Mouse (Mus musculus): Measurements from ENCODE around the gene Efna4. TPM values are rescaled to one million over a fixed set of nuclear protein-coding genes. Genes with fewer than 3 reads are reported as not detected.

Efna4 gene
- polyA plus RNA-seq, 3 experiments from 2014 or later: 0.49 to 0.59 TPM; not detected in 1

DNA sequence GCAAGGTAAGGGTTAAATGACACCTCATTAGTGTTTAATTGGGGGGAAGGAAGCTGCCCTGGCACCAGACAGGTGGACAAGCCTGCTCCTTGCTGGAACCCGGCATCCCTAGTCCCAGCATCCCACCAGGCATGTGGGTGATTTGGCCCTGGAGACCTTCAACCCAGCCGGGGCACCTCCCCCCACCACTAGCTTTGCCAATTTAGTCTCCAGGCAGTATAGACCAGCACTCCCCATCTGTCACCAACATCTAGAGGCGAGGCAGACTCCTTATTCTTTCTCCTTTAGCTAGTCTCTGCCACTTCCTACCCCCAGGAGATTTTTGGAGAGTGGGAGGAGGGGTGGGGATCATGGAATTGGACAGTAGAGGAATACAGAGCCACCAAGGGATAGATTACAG, 7.5 kb downstream of the Efna4 start:
- ATAC-seq: no peak

- no peak for ATAC-seq
Observed at GRCm38 (mm10) chr3:89328623-89329022, 9.2 kb downstream of the Efna4 start.

DNA sequence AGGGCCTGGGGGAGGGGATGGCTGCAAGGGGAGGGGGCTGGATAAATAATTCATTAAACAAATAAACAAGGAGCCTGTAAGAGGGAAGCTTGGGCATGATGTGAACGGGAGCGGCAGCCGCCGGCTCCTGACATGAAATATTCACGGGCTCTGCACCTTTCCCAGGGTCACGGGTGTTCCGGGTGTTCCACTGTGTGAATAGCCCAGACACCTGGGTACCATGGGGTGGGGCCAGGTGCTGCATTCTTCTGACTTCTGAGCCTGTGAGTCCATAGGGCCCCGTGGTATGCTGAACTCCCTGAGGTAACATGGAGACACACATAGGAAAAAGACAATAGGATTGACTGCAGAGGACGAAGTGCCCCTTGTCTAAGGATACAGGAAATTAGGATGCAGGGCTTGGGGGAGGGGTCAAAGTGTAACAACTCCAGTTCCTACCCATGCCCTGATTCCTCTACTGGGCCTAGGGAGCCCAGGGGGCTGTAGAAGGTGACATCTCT, 10.4 kb downstream of the Efna4 start:
- no peak for ATAC-seq

- no peak for ATAC-seq
Observed at GRCm38 (mm10) chr3:89325882-89326281, 11.9 kb downstream of the Efna4 start.

- no peak for ATAC-seq
Observed at GRCm38 (mm10) chr3:89322514-89323165, 15.2 kb downstream of the Efna4 start, which contains the start of gene Efna3. Gene Efna3 (minus strand): TSS chr3:89322965.

- ATAC-seq: peak; percentile 15
Observed at GRCm38 (mm10) chr3:89322131-89322500, 15.7 kb downstream of the Efna4 start.

GRCm38 (mm10) chr3:89321183-89322130, 16.4 kb downstream of the Efna4 start:
- peak; percentile 16 for ATAC-seq

GRCm38 (mm10) chr3:89320581-89321182, 17.1 kb downstream of the Efna4 start:
- no peak for ATAC-seq

DNA sequence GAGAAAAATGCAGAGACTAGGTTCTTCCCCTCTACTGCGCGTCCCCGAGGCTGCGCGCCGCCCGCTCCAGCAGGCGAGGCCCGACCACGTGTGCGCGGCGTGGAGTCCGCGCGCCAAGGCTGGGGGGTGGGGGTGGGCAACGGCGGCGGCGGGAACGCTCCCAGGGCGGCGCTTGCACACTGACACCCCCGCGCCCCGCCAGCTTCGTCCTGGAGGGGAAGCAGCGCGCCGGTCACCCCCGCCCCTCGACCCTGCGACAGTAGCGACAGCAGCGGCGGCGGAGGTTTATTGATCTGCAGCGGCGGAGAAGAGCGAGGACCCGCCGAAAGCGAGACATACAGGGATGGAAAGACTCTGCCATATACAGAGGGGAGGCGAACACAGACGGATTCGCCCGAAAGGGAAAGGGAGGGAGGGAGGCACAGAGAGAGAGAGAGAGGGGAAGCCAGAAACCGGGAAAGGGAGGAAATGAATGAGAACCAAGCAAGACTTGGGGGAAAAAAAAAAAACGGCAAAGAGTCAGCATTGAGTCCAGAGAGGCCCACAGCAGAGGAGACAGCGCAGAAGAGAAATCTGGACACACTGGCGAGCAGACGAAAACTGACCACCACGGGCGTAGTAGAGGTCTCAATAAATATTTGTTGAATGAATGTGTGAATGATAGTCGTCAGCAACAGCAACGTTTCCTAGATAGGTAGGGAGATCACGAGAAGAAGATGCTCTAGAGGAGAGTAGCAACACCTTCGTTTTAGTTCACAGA, 18.1 kb downstream of the Efna4 start:
- ATAC-seq: no peak

DNA sequence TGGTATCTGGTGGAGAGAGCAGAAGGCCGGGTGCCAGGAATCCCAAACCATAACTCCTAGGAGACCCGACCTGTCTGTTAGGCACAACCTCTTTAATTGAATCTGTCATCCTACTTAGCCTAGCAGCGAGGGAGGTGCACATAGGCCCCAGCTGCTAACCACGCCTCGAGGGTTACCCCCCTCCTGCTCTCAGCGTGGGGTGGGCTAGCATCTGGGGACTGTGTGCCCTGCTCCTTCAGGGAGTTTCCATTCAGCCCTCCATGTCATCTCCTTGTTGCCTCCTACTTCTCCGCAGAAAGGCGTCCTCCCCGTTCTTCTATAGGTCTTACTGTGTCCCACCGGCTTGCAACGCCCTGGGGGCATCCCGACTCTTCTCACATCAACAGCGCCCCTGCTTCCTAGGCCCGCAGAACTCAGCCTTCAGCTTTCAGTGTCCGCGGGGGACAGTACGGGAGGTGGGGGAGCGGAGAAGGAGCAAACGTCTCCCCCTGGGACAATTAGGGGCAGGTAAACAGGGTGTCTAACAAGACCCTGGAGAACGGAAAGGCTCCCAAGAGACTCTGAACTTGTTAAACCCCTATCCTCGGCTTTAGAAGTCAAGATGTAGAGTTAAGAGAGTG, 18.7 kb downstream of the Efna4 start:
- no peak for ATAC-seq

DNA sequence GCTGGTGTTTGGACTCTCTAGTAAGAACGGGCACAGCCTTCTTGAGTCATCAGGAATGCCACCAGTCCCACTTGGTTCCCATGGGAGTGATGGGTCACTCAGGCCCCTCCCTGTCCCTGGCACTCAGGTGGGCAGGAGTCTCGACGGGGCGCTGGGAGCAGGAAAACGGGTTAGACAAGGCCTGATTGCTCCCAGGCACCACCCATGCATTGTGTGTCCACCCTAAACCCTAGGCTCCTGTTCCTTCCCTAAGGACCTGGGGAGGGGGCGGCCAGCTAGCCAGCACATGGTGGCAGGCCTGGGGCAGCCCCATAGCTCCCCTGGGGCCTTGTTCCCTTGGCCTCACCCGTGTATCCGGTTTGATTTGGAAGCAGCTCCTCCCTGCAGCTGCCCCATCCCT, 19.5 kb downstream of the Efna4 start:
- no peak for ATAC-seq

DNA sequence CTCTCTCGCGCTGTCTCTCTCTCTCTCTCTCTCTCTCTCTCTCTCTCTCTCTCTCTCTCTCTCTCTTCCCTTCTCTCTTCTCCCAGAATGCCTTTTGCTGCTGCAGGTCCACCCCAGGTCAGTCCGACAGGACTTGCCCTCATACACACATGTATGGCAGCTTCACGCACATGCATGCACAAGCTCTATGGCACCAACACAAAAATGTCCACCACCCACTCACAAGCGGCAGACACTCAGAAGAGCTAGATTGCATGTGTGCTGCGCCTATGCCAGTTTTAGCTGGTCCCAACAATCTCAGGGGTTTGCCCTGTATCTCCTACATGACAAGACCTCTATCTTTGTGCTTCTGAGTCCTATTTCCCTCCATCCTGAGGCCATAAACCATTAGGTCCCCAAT, 20.6 kb downstream of the Efna4 start:
- ATAC-seq: no peak

DNA sequence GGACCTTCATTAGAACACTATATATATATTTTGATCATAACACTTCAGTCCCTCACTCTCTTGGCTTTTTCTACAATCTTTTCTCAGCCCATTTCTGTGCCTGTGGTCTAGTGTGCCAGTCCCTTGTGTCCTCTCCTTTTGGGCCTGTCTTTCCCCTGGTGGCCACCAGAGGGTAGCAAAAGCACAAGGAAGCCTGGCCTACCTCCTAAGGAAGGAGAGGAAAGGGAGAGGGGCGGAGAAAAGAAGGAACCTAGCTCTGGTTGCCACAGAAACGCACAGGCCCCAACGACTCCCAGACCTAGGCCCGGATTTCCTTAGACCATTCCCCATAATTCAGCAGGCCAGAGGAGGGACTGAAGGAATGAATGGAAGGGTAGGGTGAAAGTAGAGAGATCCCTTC, 21.0 kb downstream of the Efna4 start:
- peak; percentile 61 for ATAC-seq

DNA sequence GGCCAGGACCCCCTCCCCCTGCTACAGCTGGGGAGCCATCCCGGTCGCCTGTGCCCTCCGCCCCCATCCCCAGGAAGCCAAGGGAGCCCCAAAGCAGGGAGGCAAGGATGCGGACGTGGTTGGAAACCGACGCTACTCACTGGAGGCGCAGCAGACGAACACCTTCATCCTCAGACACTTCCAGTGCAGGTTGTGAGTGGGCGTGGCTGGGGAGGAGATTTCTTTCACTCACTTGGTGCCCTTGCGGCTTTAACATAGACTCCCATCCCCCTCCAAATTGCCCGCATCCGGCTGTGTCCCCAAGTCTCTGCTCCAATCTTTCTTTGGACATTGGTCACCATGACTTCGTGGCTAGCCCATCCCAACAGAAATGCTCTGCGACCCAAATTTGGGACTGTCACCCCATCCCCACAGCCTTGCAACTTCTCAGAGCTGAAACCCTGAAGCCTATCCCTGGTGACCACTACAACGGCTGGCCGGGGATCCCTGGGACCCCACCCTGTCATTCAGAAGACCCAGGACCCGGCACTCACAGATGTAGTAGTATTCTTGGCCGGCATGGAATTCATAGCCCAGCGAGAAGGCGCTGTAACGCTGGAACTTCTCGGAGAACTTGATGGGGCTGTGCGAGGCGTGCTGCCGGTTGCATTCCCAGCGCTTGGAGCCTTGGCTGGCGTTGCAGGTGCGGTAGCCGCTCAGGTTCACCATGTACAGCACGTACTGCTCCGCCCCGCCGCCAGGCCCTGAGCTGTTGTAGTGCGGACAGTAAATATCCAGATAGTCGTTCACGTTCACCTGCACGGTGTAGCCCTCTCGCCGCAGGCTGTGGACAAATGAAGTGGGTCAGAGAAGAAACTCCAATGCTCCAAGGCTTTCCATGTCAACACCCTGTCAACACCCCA, 21.6 kb downstream of the Efna4 start:
- peak; percentile 39 for ATAC-seq

DNA sequence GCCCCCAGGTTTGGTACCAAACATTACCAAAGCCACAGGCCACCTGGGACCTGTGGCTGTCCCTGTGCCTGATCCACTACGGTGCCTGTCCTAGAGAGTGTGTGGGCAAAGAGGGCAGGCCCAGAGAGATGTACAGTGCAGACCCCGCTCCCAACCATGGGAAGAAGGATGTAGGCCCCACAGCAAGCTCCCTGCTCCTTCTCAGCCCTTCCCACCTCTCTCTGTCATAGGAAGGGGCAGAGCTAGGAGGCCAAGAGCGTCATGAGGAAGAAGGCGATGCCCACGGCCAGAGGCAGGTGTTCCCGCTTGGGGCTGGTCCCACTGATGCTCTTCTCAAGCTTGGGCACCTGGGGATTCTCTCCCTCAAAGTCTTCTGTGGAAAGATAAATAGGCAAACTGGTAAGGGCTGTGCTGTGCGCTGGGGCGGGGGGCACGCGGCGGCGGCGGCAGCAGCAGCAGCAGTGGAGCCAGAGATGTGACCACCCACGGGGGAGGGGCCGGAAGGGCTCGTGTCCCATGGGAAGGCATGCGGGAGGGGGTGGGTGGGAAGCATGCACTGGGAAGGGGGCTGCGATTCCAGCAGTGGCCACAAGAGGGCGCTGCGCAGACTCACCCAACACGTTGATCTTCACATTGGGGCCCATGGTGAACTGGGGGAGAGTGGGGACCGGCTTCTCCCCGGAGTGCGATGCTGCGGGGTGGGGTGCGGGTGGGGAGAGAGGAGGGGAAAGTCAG, 22.5 kb downstream of the Efna4 start:
- ATAC-seq: peak; percentile 15

DNA sequence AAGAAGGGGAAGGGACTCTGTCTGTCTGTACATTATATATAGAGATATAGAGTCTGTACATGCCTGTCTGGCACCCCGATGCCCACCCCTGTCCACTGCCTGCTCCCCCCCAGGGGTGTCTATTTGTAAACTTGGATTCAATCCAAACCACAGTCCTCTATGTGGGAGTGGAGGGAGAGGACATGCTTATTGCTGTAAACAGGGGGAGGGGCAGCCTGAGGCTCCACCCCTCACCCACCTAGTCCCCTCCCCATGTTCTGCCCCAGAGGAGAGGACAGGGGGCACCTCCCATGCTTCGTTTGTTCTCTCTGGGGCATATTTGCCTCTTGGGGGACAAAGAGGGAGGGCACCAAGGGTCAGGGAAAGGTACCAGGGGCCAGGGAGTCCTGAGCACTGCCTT, 23.0 kb downstream of the Efna4 start:
- ATAC-seq: no peak

DNA sequence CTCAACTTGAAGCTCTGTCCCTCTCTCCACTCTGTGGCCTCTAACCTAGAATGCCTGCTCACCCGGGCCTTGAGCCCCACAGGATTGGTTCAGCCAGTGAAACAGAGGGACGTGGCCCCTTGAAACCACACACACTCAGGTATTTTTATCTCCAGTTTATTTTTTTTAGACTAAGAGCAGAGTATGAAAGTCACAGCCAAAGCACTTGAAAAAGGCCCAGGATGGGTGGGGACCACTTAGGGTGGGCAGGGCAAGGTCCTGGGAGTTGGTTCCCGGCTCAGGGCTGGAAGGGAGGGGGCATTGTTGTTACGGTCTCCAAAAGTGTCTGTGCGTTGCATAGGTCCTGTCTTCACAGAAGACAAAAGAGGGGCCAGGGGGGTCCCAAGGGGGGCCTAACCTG, 23.5 kb downstream of the Efna4 start:
- ATAC-seq: no peak

DNA sequence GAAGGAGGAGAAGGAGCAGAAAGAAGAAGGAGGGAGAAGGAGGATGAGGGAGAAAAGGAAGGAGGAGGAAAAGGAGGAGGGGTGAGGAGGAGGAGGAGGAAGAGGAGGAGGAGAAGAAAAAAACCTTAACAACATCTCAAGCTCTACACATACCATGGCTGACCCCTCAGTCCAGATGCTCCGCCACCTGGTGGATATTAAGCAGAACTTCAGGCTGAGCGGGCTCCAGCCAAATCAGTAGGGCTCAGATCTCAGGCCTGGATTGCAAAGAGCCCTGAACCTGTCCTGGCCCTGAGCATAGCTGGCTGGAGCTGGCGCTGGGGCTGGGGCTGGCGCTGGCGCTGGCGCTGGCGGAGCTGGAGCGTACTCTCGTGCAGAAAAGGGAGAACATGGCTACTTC, 29.7 kb downstream of the Efna4 start:
- ATAC-seq: peak; percentile 67

GRCm38 (mm10) chr3:89305551-89306325, 32.1 kb downstream of the Efna4 start:
- no peak for ATAC-seq

Measured in inflammation-experienced regulatory T-cells, adult 6 months (primary cell).